Mouse (Mus musculus): ENCODE results near the gene Ncl.

Ncl gene

DNA sequence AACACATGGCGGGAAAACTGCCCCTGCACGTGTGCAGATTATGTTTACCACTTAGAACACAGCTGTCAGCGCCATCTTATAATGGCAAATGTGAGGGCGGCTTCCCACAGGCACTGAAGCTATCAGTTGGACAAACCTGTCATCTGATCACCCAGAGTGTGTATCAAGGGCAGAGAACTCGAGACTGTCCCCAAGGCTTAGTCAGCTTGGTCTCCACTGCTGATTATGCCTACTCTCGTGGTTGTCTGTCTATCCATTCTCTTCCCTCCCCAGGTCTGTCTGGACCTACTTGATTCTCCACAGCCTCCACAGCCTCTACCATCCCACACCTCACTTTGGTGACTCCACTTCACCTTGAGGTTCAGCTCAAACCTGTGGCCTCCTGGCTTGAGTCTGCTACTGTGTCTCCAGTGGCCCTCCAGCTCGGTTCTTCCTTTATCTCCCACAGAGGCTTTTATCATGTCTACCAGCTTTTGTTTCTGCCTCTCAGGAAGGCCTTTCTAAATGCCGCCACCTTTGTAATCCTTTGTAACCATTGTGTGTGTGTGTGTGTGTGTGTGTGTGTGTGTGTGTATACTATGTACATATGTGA lies 38.3 kb downstream of the Ncl start:
- intact Hi-C loops (cut with DNase I) = no loop called here

DNA sequence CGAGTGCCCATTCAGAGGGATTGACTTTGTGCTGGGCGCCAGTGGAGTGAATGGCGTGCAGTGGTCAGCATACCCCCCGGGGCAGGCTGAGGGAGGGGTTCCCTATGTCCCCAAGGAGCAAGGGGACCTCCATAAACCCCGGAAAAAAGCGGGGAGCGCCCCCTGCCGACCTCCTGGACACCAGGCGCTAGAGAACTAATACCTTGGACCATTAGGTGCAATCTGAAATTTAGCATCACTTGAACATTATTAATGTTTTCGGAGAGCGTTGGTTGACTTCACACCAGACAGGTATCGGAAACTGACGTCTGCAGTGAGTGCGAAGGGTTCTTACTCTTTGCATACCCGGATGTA lies 45.5 kb downstream of the Ncl start:
- intact Hi-C loops (cut with DNase I) = loop anchor here (1.0 kb wide), 1 partner anchor 11 kb away; no protein-coding TSS in a partner anchor

DNA sequence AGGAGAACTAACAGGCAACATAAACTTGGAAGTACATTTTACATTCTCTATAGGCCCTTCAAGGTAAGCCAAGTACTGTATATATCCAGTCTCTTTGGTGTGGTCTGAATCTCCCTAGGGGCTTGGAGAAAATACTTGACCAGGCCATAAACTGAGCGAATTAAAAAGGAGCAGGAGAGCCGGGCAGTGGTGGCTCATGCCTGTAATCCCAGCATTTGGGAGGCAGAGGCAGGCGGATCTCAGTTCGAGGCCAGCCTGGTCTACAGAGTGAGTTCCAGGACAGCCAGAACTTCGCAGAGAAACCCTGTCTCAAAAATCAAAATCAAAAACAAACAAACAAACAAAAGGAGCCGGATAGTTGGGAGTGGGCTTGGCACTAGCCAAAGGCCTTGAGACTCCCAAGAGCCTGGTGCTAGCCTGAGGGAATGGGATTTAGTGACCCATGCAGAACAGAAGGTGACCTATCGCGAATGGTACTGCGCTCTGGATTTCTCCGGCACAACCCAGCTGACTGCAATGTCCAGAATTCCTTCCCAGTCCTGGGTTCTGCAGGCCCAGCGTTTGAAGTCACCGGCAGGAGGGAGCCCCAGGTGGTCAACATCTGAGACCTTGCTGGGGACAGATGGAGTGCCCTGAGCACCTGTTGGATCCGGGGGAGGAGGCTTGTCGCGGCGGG lies 46.0 kb downstream of the Ncl start:
- intact Hi-C loops (cut with DNase I) = no loop called here

DNA sequence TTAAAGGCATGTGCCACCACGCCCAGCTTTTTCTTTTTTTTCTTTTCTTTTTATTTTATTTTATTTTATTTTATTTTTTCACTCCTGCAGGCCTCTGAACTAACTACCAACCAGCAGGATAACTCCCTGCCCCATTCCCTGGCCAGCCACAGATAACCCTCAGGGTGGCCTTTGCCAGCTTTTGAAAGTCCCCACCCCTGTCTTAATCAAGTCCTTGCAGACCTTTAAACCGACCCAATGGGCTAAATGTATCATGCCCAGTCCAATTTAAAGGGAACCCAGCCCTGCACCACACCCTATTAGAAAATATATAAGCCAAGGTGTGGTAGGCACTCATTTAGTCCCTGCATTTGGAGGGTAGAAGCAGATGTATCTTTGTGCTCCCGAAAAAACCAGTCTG lies 46.9 kb downstream of the Ncl start:
- intact Hi-C loops (cut with DNase I) = no loop called here

DNA sequence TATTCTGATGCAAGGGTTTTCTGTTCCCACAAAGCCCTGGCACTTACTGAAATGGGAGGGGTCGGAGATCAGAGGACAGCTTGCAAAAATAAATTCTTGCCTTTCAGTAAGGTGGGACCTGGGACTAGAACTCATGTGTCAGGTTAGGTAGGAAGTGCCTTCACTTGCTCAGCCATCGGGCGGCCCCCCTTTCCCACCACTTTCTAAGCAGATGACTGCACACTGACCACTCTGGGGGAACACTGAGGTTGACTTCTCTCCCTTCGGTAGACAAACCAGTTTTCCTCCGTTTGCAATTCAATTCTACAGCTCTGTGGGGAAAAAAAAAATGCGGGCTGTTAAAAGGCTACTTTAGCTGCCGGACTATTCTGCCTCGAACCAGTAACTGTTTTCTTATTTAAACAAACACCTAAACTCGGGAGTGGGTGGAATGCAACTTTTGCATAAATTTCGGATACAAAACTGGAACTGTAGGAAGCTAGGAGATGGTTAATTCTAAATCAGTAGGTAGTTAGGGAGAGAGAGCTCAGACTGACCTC lies 47.7 kb downstream of the Ncl start:
- intact Hi-C loops (cut with DNase I) = no loop called here

DNA sequence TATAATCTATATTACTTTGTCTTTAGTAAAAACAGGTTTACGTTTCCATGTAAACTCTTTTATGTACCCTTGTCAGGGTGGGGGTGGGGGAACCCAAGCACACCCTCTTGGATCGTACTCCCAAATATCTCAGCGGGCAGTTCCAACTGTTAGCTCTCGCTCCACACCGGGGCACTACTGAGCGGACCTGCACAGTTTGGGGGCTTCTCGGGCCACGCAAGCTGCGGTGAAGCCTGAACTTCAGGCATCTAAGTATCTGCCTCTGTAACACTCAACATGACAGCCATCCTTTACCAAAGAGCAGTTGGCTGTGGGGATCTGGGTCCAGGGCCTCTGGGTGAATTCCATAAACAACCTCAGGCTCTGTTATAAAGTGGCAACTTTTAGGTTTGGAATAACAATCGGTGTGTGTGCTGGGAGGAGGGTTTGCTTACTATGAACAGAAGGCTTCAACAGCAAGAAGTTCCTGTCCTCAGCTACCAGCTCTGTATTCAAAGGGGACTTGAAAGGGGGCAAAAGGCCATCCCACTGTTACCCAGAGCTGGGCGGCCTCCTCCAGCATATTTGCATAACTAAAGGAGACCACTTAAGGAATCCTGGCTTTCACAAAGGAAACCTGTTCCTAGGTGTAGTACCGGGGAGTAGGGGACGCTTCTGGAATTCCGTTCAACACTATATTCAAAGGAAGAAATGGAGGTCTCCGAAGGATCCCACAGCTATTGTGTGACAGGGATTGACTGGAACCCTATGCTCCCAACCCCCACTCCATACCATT lies 48.5 kb downstream of the Ncl start:
- intact Hi-C loops (cut with DNase I) = no loop called here

DNA sequence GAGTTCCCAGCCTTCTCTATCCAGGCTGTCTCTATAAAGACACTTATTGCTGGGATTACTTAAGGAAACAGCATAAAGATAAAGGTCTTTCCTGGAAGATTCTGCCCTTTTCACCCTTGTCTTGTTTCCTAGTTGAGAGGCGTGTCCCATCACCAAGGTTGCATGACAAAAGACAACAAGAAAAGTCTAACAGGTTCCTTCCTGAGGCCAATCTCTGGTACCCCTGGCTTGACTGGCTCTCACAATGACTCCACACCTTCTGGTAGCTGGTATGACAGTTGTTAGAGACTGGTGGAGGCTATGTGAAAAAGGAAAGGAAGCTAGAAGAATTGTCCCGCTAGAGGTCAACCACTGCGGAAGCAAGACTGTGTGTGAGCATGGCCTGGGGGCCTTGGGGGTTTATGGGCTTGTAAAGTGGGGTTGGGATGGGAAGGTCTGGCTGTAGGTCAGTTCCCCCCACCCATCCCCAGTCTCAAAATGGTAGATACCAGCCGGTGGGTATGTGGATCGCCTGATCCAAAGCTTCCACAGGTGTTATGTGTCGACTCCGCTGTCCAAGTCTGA lies 49.8 kb downstream of the Ncl start:
- intact Hi-C loops (cut with DNase I) = no loop called here

DNA sequence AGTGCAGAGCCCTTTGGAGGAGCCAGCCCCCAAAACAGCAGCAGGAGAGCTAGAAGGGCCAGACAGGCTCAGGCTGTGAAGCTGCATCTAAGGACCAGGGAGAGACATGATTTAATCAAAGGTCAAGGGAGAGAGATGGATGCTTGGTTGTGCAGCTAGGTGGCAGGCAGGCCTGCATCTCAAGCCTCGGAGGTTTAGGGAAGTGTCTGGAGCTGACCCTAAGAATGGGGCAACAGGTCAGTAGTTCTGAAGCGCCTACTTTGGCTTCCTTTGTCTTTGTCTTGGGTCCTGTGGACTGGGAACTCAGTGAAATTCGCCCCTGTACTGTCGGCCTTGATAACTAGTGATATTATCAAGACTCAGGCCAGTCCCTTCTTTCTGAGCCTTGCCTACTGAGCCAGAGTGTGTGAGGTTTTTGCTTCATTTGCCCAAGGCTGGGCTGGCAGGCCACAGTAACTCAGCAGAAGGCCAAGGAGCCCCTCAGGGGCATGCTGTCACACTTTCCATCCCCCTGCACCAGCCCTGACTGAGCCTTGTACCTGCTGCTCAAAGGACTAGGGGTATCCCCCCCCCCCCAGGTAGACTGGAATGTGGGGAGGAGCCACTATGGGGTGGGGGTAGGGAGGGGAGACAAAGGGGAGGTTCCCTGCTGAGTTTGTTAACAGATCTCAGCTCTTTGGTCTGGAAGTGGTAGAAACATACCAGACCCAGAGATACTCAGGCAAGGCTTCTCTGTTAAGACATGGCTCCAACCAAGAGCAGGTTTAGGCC lies 51.1 kb downstream of the Ncl start:
- intact Hi-C loops (cut with DNase I) = no loop called here

DNA sequence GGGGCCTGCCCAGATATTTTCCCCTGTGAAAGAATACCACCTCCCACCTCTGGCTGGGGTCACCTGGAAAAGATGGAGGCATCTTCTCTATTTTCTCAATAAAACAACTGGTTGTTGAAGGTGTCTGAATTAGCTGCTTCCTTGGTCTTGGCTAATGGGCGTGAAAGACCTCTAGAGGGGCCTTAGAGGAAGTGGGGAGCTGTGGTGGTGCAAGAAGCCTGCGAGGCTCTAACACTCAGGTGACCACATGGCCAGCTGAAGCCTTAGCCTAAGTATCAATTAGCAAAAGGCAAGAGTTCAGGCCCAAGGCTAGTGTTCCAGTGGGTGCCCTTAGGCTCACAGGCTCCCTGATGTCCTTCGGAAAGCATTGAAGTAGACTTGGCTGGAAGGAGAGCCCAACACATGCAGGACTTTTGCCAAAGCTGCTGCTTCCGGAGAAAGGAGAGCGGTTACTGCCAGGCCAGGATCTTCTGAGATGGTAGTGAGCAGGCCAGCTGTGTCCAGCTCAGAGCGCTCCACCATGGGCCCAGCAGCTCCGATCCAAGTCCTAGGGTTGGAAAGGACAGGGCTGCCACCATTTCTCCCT lies 51.9 kb downstream of the Ncl start:
- intact Hi-C loops (cut with DNase I) = no loop called here

DNA sequence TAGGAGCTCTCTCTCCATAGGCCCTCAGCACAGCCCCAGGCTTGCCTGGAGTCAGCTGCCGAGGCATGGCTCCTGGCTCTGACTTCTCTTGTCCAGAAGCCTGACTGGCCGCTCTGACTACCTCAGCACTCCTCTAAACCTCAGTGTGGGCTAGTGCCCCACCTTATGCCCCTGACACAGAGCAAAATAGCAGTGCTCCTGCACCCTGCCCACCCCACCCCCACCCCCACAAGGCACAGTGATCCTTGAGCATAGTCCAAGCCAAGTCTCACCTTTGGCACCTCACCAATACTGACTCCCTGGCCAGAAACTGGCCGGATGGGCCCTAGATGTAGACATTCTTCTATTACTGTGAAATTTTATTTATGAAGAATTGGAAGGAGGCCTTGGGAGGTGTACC lies 52.5 kb downstream of the Ncl start:
- intact Hi-C loops (cut with DNase I) = no loop called here

DNA sequence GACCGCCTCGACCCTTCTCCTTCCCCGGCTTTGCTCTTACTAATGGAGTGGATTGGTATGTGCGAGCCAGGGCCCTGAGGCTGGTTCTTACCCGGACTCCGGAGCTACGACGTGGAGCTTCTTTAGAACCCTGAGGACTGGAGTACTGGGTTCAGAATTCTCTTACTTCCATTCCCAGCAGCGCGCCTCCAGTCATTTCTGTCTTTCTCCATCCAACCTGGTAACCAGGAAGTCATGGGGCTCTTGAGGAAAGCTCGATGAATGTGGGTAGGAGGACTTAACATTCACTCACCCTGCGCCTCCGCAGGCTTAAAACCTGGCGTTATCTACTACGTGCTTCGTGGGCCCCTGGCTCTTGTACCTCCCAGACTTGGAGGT lies 55.3 kb downstream of the Ncl start:
- intact Hi-C loops (cut with DNase I) = no loop called here

DNA sequence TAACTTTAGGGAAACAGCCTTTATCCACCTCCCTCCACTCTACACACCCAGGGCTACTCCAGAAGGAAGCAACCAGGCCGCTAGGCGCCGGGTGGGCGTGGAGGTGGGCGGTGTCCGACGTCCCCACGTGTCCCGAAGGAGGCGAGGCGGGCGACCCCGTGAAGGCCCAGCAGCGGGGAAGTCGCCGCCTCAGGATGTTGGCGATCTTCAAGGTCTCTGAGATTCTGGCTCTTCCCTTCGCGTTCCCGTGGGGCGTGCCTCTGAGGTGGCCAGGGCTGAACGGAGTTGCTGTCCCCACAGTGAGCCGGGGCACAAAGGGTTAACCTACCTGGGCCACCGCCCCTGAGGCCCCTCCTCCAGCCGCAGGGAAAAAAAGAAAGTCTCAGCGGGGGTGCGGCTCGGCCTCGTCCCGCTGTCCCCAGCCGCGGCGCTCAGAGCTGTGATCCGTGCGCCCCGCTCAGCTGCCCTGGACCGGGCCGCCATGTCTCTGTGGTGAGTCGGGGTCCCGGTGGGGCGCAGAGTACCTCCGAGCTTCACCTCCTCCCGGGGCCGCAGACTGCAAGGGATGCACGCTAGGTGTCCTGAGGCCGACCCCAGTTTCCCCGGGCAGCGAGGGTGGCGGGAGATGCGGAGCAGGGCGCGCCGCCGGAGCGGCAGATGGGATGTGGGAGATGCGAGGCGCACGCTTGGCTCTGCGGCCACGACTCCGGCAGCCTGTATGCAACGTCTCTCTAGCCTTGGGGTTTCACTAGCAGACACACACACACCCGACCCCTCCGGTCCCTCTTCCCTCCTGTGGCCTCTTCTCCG lies 55.9 kb downstream of the Ncl start:
- intact Hi-C loops (cut with DNase I) = no loop called here

DNA sequence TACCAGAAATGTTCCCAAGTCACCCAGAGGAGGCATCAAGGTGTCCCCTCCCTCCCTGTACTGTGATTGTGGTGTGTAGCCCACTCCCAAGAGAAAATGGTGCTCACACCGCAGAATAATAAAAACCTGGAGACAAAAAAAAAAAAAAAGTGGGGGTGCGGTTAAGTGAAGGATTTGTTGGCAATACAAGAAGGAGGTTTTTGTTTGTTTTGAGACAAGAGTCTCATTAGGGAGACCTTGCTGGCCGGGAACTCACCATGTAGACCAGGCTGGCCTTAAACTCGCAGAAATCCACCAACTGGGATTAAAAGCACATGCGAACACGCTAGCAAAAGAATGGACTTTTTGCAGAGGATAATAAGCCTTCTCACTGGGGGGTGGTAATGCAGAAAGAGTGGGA lies 56.7 kb downstream of the Ncl start, which contains the start of gene B3gnt7:
B3gnt7 (plus strand) TSS at position 301 of the 400 bp plus-strand sequence.
- intact Hi-C loops (cut with DNase I) = no loop called here

DNA sequence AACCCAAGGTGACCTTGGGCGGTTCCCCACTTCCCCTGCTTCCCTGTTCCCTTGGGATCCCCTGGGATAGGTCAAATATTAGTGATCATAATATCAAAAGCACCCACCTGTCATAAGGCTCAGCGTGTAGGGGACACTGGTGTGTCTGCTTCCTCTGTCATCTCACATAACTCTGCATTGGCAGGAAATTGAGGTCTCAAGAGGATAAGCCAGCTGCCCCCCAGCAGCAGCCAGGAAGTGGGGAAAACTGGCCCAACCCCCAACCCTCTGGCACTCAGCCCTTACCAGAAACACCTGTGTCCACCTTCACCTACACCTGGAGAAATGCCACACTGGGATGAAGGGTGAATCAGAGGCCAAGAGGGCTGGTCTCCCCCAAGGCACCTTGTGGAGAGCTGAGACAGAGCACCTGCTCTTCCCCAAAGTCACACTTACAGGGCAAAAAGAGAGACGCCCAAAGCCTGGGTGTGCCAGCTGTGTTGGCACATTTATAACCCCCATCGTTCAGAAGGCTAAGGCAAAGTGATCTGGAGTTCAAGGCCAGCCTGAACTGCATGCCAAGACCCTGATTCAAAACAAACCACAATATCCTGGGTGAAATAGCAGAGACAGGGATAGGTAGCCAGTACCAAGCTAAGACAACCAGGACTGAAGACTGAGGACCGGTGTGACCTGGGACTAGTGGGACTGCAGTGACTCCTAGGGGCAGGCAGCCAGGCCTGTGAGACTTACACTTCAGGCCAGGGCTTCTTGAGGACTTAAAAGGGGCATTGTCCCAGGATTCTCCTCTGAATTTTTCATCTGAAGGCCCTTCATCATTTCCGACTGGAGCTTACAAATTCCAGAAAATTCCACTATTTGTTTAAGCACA lies 57.7 kb downstream of the Ncl start:
- intact Hi-C loops (cut with DNase I) = no loop called here

DNA sequence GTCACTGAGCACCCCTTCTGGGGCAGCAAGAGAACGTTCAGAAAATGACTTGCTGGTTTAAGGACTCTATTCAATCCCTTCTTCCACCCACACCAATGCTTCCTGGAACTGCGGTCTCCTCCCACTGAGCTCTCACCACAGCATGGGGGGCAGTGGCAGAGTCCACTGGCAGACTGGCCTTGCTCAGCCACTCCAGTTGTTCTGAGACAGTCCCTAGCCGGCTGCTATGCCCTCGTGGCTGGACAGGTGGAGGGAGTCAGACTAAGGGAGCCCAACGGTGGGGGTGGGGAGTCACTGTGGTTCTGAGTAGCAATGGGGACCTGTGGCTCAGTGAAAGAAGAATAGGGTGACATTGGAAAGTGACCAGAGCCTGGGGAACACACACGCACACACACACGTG lies 58.5 kb downstream of the Ncl start:
- intact Hi-C loops (cut with DNase I) = no loop called here

DNA sequence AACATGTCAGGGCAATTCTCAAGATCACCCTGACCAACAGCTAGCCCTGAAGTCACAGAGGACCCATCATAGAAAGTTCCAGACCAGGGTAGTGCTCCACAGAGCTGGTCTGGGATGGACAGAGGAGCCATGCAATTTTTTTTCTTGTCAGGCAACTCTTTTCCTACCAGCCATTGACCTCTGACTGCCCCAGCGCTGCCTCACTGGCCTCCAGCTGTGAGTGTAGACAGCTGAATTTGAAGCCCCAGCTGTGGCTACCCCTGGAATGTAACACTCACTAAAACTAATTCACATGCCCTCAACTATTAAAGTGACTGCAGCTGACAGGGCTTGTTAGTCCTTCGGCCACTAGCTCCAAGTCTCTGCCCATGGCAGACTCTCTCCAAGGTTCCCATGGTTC lies 59.1 kb downstream of the Ncl start:
- intact Hi-C loops (cut with DNase I) = no loop called here

Data from adrenal gland (tissue).